Mouse (Mus musculus) kidney, adult 2 months (tissue): ENCODE measurements at regions not wholly inside any gene's neighbourhood (a gene's known extent, or its start where the extent isn't known, plus 50 kb on each side); places are given as distances from the start of the nearest gene placed in this dataset.

Source experiments
- CTCF ChIP-seq: fragments of 200-500 bp; conservative IDR thresholded peaks from 2 replicates; pipeline ENCODE4 v1.5.1; 2011; ENCODE audit warnings: low read depth, mild to moderate bottlenecking, control low read depth, low read length, moderate library complexity, mixed read lengths; ENCODE audit not compliant: insufficient read depth, insufficient read length
- POLR2A ChIP-seq: fragments of 200-500 bp; IDR thresholded peaks from one replicate; pipeline ENCODE4 v1.6.1; 2011; ENCODE audit warnings: low read depth, low read length, control low read depth

- TF ChIP-seq CTCF = no peak
- no peak for TF ChIP-seq POLR2A
These were observed 179.3 kb upstream of the Olfr1324 start for GRCm38 (mm10) chrX:50607636-50608035.
